Mouse (Mus musculus) C2C12 (cell line): ENCODE measurements at regions not wholly inside any gene's neighbourhood (a gene's known extent, or its start where the extent isn't known, plus 50 kb on each side); places are given as distances from the start of the nearest gene placed in this dataset.

Experiments
- CTCF ChIP-seq: IDR thresholded peaks from one replicate; pipeline ENCODE4 v1.5.1; 2011; ENCODE audit not compliant: control insufficient read depth, insufficient read depth, insufficient read length
- MAX ChIP-seq: IDR thresholded peaks from one replicate; pipeline ENCODE4 v1.6.1; 2011; ENCODE audit warnings: mild to moderate bottlenecking, control low read depth
- MYOD1 ChIP-seq: IDR thresholded peaks from one replicate; pipeline ENCODE4 v1.6.1; 2011; ENCODE audit warnings: low read depth; ENCODE audit not compliant: control insufficient read depth, insufficient read length
- USF1 ChIP-seq: IDR thresholded peaks from one replicate; pipeline ENCODE4 v1.6.1; 2011; ENCODE audit warnings: low read depth, mild to moderate bottlenecking, control low read depth, moderate library complexity

DNA sequence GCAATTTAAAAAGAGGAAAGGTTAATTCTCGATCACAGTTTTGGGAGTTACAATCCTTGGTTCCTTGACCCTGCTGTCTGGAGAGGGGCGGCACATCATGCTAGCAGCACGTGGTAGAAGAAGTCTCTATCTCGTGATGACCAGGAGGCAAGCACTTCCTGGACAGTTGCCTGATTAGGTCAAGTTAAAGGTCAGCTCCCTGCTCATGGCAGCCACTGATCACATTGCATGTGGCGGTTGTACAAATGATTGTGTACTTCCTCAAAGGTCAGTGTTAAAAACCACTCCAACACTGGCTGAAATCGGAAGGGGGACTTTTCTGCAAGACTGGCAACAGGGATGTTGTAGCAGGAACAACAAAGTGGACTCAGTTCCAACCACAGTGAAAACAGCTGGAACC lies 192.3 kb downstream of the Ly86 start:
- TF ChIP-seq MAX, result no peak
- no peak for TF ChIP-seq CTCF
- TF ChIP-seq USF1, result no peak
- TF ChIP-seq MYOD1, result no peak
